Mouse (Mus musculus) liver, adult 2 months (tissue): Measurements from ENCODE around the gene Ahdc1.

ENCODE experiments used
- CTCF ChIP-seq: fragments of 200-500 bp; IDR thresholded peaks from 2 replicates; pipeline ENCODE4 v1.5.1; 2011; ENCODE audit warnings: low read depth, low read length, control low read depth
- POLR2A ChIP-seq: fragments of 200-500 bp; IDR thresholded peaks from 2 replicates; pipeline ENCODE4 v1.6.1; 2011; ENCODE audit warnings: low read length, control low read depth; ENCODE audit not compliant: insufficient read depth; ENCODE audit errors: extremely low read depth

DNA sequence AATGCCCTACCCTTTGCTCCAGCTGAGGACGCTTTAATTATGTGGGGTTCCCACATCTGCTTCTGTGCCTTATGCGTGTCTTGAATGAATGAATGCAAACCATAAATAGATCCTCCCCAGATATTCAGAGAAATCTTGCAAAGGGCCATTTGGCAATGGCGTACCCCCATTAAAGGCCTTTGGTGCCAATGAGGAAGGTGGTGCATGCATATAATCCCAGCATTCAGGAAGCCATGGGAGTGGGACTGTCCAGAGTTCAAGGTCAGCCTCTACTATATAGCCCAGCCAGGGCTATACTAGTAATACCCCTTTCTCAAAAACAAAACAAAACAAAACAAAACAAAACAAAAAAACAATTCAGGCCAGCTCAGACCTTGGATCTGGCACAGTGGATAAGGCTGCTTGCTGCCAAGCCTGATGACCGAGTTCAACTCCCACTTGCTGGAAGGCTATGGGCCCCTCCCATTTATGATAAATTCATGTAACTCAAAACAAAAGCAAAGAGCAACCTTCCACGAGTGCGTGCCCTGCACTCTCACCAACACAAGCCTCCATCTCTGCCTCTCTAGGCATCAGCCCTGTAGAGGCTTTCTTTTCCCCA is 107.8 kb downstream of the Ahdc1 start:
- TF ChIP-seq POLR2A, result no peak
- TF ChIP-seq CTCF, result no peak
